Mouse (Mus musculus): ENCODE results near the gene Ngrn. TPM values are rescaled to one million over a fixed set of nuclear protein-coding genes. Genes with fewer than 3 reads are reported as not detected.

Ngrn gene
- polyA plus RNA-seq, 1 experiment from 2014 or later, result 36.3 TPM

DNA sequence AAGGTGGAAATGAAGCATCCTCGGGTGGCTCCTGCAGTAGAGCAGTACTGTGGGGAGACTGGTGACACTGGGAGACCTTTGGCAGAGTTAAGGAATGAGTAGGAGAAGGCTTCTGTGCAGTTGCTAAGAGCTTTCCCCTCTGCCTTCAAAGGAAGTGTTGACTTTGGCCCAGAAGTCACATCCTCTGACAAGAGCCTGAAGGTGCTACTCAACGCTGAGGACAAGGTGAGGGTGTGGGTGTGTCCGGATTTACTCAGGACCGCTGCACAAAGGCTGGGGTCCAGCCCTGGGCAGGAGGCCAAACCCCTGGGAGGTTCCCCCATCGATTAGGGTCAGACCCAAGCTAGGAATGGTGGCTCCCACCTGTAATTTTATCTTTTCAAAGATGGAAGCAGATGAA, 23.4 kb downstream of the Ngrn start:
- H3K4me1 ChIP-seq (replicated peaks), result no peaks in the 10 kb centered on the region
- peaks cover 57% of the 10 kb centered on the region for H3K36me3 ChIP-seq
- 77% methylated on average over 5 of the region's 5 CpGs for WGBS

GRCm38 (mm10) chr7:80285725-80286124, 24.7 kb downstream of the Ngrn start:
- peaks cover 64% of the 10 kb centered on the region for H3K36me3 ChIP-seq
- H3K27ac ChIP-seq, result no peak overlapping the region
- no peak for ATAC-seq (replicated peaks; ENCODE audit: insufficient number of reproducible peaks, insufficient read depth, low FRiP score, low read depth)
- no peak overlapping the region for H3K9ac ChIP-seq
- no peaks in the 10 kb centered on the region for H3K9me3 ChIP-seq (replicated peaks)
- H3K4me3 ChIP-seq, result no peak overlapping the region
- H3K4me2 ChIP-seq, result no peak overlapping the region
- 93% methylated on average over 6 of the region's 6 CpGs for WGBS
- H3K27me3 ChIP-seq, result no peaks in the 10 kb centered on the region
- no peaks in the 10 kb centered on the region for H3K4me1 ChIP-seq (replicated peaks)

More for the DNA sequence above, 23.4 kb downstream of the Ngrn start:
- ATAC-seq (replicated peaks; ENCODE audit: insufficient number of reproducible peaks, insufficient read depth, low FRiP score, low read depth), result no peak
- H3K9ac ChIP-seq, result no peak overlapping the region
- H3K4me2 ChIP-seq, result no peak overlapping the region
- no peak overlapping the region for H3K4me3 ChIP-seq
- no peaks in the 10 kb centered on the region for H3K9me3 ChIP-seq (replicated peaks)
- H3K27me3 ChIP-seq, result no peaks in the 10 kb centered on the region
- no peak overlapping the region for H3K27ac ChIP-seq

- no peak for ATAC-seq (replicated peaks; ENCODE audit: insufficient number of reproducible peaks, insufficient read depth, low FRiP score, low read depth)
- H3K27me3 ChIP-seq, result no peaks in the 10 kb centered on the region
- no peak overlapping the region for H3K4me2 ChIP-seq
- no peaks in the 10 kb centered on the region for H3K4me1 ChIP-seq (replicated peaks)
- no peak overlapping the region for H3K4me3 ChIP-seq
- H3K27ac ChIP-seq, result no peak overlapping the region
- 86% methylated on average over 10 of the region's 10 CpGs for WGBS
- no peaks in the 10 kb centered on the region for H3K9me3 ChIP-seq (replicated peaks)
- H3K36me3 ChIP-seq, result peaks cover 64% of the 10 kb centered on the region
- no peak overlapping the region for H3K9ac ChIP-seq
These were observed 26.7 kb downstream of the Ngrn start for GRCm38 (mm10) chr7:80287736-80288135.

DNA sequence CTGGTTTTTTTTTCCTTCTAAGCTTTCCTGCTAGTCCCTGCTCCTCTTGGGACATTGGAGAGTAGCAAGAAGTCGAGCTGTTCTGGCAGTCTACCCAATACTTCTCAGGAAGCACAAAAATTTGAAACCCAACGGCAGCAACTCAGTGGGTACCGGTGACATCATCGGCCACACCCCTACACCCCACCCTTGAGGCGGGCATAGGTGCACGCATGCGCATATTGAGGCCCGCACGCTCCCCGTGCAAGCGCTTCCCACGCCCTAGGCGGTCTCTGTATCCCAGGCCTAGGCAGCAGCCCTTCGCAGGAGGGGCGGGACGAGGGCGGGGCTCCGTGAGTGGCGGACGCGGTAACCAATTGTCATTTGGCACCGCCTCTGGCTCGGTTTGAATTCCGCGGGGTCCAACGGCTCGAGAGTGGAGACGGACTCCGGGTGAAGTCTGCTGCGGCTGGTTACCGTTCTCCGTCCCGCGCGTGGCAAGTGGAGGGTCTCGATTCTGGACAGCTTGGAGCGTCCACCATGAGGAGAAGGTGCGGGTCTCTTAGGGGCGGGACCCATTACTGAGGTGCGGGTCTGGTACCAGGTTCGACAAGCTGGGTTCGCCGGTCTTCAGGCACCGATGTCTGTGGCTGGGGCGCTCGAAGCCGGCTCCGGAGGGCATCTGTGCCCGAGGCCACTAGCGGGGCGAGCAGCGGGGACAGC, 33.2 kb downstream of the Ngrn start, which contains the start of gene Prc1:
Prc1 (plus strand) TSS at position 389 of the 702 bp plus-strand sequence.
- peak within 1 kb of the TSS; percentile 75 for H3K9ac ChIP-seq
- peaks cover 21% of the 10 kb centered on the region for H3K4me1 ChIP-seq (replicated peaks)
- peaks cover 12% of the 10 kb centered on the region; the same call in 1 of the 2 replicates for H3K36me3 ChIP-seq
- peak within 1 kb of the TSS; percentile 90 for H3K4me3 ChIP-seq
- H3K9me3 ChIP-seq (replicated peaks), result no peaks in the 10 kb centered on the region
- peak; percentile 99 for ATAC-seq (replicated peaks; ENCODE audit: insufficient number of reproducible peaks, insufficient read depth, low FRiP score, low read depth)
- under 1% methylated on average over 52 of the region's 52 CpGs for WGBS
- peak within 1 kb of the TSS; percentile 73 for H3K4me2 ChIP-seq
- no peaks in the 10 kb centered on the region for H3K27me3 ChIP-seq
- peak within 1 kb of the TSS; percentile 85 for H3K27ac ChIP-seq

DNA sequence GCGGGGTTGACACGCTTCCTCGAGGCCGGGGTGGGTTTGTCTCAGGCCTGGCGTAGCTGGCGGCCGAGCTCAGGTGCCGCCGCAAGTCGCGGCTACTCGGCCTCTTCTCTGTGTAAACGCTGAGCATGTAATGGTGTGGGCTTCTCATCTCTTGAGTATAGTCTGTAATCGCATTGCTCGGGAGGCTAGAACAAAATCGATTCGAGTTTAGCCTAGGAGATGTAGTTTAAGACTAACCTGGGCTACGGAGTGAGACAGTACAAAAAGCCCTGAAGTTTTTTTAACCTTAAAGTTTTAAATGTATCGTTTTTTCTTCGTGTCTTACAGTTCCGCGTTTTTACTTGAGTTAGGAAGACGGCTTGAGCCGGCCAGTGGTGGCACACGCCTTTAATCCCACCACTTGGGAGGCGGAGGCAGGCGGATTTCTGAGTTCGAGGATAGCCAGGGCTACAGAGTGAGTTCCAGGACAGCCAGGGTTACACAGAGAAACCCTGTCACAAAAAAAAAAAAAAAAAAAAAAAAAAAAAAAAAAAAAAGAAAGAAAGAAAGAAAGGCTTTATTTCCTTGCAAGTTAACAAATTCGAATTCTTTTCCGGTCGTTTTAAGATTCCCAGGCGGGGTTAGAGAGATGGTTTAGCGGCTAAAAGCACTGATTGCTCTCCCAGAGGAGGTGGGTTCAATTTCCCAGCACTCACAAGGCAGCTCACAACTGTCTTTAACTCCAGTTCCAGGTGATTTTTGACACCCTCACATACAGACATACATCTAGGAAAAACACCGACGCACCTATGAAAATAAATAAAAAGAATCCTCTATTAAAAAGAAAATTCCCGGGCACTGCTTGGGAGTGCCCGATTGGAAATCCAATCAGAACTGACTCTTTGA, 34.0 kb downstream of the Ngrn start:
- Histone ChIP-seq H3K36me3 (peaks cover 11% of the 10 kb centered on the region; the same call in 1 of the 2 replicates), H3K4me3 (peak overlapping the region; percentile 90), H3K27me3 (no peaks in the 10 kb centered on the region), H3K9me3 (replicated peaks) (no peaks in the 10 kb centered on the region), H3K9ac (peak overlapping the region; percentile 75), H3K27ac (peak overlapping the region; percentile 77), H3K4me2 (peak overlapping the region; percentile 73), H3K4me1 (replicated peaks) (peaks cover 25% of the 10 kb centered on the region)
- WGBS, result 9% methylated on average over 37 of the region's 37 CpGs
- peak; percentile 33 for ATAC-seq (replicated peaks; ENCODE audit: insufficient number of reproducible peaks, insufficient read depth, low FRiP score, low read depth)

- Histone ChIP-seq H3K9me3 (replicated peaks) (no peaks in the 10 kb centered on the region), H3K27me3 (no peaks in the 10 kb centered on the region), H3K4me3 (peak overlapping the region; percentile 90), H3K4me2 (peak overlapping the region; percentile 73), H3K9ac (no peak overlapping the region), H3K36me3 (peaks cover 17% of the 10 kb centered on the region), H3K4me1 (replicated peaks) (peaks cover 25% of the 10 kb centered on the region), H3K27ac (no peak overlapping the region)
- no peak for ATAC-seq (replicated peaks; ENCODE audit: insufficient number of reproducible peaks, insufficient read depth, low FRiP score, low read depth)
- WGBS, result 92% methylated on average over 6 of the region's 6 CpGs
These were observed 35.4 kb downstream of the Ngrn start for GRCm38 (mm10) chr7:80296462-80296861.

DNA sequence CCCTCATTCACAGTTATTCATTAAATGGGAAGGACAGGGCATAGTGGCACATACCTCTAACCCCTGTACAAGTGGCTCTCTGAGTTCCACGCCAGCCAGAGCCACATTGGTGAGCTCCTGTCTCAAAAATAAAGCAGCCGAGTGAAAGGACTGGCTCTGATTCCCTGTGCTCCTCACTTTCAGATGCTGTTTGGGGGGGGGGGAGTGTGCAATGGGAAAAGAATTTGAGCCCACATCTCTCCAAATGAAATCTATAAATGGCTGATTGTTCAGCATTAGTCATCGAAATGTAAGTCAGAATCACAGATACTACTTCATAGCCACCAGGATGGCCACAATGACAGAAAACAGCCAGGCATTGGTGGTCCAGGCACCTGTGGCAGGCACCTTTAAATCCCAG, 36.0 kb downstream of the Ngrn start:
- Histone ChIP-seq H3K4me3 (no peak overlapping the region), H3K27ac (no peak overlapping the region), H3K4me1 (replicated peaks) (peaks cover 25% of the 10 kb centered on the region), H3K36me3 (peaks cover 23% of the 10 kb centered on the region), H3K9me3 (replicated peaks) (no peaks in the 10 kb centered on the region), H3K9ac (no peak overlapping the region), H3K27me3 (no peaks in the 10 kb centered on the region), H3K4me2 (peak overlapping the region; percentile 73; the same call in 1 of the 2 replicates)
- no peak for ATAC-seq (replicated peaks; ENCODE audit: insufficient number of reproducible peaks, insufficient read depth, low FRiP score, low read depth)
- WGBS, result 68% methylated on average over 3 of the region's 3 CpGs

DNA sequence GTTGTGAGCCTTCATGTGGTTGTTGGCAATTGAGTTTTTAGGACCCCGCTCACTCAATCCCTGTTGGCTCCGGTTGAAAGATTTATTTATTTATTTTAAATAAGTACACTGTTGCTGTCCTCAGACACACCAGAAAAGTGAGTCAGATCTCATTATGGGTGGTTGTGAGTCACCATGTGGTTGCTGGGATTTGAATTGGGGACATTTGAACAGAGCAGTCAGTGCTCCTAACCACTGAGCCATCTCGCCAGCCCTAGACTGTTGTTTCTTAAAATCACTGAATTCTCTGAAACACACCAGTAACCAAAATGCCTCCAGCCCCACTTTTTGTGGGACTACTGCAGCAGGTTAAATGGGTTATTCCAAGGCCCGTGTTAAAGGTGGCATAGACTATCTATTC, 37.7 kb downstream of the Ngrn start:
- WGBS, result 98% methylated on average over 4 of the region's 4 CpGs
- H3K9ac ChIP-seq, result no peak overlapping the region
- H3K27ac ChIP-seq, result no peak overlapping the region
- H3K4me1 ChIP-seq (replicated peaks), result peaks cover 24% of the 10 kb centered on the region
- no peak overlapping the region for H3K4me3 ChIP-seq
- H3K36me3 ChIP-seq, result peaks cover 38% of the 10 kb centered on the region
- no peak overlapping the region for H3K4me2 ChIP-seq
- no peak for ATAC-seq (replicated peaks; ENCODE audit: insufficient number of reproducible peaks, insufficient read depth, low FRiP score, low read depth)
- H3K27me3 ChIP-seq, result no peaks in the 10 kb centered on the region
- no peaks in the 10 kb centered on the region for H3K9me3 ChIP-seq (replicated peaks)

DNA sequence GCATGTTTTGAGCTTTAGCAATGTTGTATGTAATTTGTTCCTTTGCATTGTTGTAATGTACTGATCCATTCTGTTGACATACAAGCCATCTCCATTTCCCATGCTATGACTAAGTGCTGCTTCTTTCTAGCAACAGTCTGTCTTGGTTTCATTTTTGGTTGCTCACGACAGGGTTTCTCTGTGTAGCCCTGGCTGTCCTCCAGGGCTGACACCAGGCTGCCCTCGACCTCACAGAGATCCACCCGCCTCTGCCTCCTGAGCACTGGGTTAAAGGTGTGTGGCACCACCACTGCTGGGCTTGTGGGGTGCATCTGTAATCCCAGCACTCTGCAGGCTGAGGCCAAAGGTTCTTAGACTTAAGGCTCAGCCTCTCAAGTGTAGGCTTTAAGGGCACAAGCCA, 38.6 kb downstream of the Ngrn start:
- H3K27ac ChIP-seq, result no peak overlapping the region
- peaks cover 46% of the 10 kb centered on the region for H3K36me3 ChIP-seq
- no peaks in the 10 kb centered on the region for H3K9me3 ChIP-seq (replicated peaks)
- no peaks in the 10 kb centered on the region for H3K27me3 ChIP-seq
- H3K9ac ChIP-seq, result no peak overlapping the region
- H3K4me3 ChIP-seq, result no peak overlapping the region
- WGBS, result 85% methylated on average over 3 of the region's 3 CpGs
- H3K4me1 ChIP-seq (replicated peaks), result peaks cover 22% of the 10 kb centered on the region
- no peak for ATAC-seq (replicated peaks; ENCODE audit: insufficient number of reproducible peaks, insufficient read depth, low FRiP score, low read depth)
- no peak overlapping the region for H3K4me2 ChIP-seq

DNA sequence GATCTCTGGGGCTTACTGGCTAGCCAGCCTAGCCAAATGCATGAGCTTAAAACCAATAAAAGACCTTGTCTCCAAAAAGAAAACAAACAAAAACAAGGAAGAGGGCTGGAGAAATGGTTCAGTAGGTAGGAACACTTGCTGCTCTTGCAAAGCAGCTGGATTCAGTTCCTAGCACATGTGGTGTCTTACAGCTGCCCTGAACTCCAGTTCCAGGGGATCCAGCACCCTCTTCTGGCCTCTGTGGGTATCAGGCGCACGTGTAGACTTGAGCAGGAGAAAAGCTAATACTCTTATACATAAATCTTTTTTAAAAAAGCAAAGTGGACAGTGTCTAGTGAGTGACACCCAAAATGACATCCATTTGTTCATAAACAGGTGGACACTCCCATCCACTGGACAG, 40.5 kb downstream of the Ngrn start:
- no peak overlapping the region for H3K4me3 ChIP-seq
- 93% methylated on average over 2 of the region's 2 CpGs for WGBS
- H3K27ac ChIP-seq, result no peak overlapping the region

DNA sequence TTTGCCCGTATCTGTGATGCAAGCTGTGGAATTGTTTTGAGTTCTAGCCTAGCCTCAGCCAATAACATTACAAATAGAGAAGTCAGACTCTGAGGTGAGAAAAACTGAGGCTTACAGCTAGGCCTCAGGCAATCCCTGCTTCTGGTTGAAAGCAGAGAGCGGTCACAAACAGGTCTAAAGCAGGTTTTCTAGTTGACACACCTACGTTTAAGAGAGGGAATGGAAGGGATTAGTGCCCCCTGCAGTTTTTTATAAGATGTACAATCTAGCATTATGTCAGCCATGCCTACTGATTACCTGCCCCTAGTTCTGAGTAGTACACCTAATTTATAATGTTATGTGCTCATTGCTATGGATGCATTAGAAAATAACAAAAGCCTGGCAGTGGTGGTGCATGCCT, 46.8 kb downstream of the Ngrn start:
- H3K27ac ChIP-seq, result no peak overlapping the region
- H3K4me2 ChIP-seq, result no peak overlapping the region
- no peak overlapping the region for H3K9ac ChIP-seq
- no peaks in the 10 kb centered on the region for H3K4me1 ChIP-seq (replicated peaks)
- no peaks in the 10 kb centered on the region for H3K9me3 ChIP-seq (replicated peaks)
- no peak for ATAC-seq (replicated peaks; ENCODE audit: insufficient number of reproducible peaks, insufficient read depth, low FRiP score, low read depth)
- H3K36me3 ChIP-seq, result peaks cover 94% of the 10 kb centered on the region
- no peak overlapping the region for H3K4me3 ChIP-seq
- WGBS, result 86% methylated on average over 3 of the region's 3 CpGs
- H3K27me3 ChIP-seq, result no peaks in the 10 kb centered on the region

More for the DNA sequence above, 40.5 kb downstream of the Ngrn start:
- Histone ChIP-seq H3K27me3 (no peaks in the 10 kb centered on the region), H3K9ac (no peak overlapping the region), H3K9me3 (replicated peaks) (no peaks in the 10 kb centered on the region), H3K36me3 (peaks cover 64% of the 10 kb centered on the region), H3K4me2 (no peak overlapping the region), H3K4me1 (replicated peaks) (peaks cover 15% of the 10 kb centered on the region)
- ATAC-seq (replicated peaks; ENCODE audit: insufficient number of reproducible peaks, insufficient read depth, low FRiP score, low read depth), result no peak
